Mouse (Mus musculus) myocyte (in vitro differentiated cells): ENCODE results near the gene B4galt1.

Source experiments
- CEBPB ChIP-seq: IDR thresholded peaks from 2 replicates; pipeline ENCODE4 v1.6.1; 2011; ENCODE audit warnings: mild to moderate bottlenecking, moderate library complexity; ENCODE audit not compliant: poor library complexity, insufficient read depth, severe bottlenecking
- E2F4 ChIP-seq: IDR thresholded peaks from one replicate; pipeline ENCODE4 v1.6.1; 2011; ENCODE audit warnings: mild to moderate bottlenecking, control low read depth, moderate library complexity; ENCODE audit not compliant: insufficient read depth
- MAX ChIP-seq: IDR thresholded peaks from one replicate; pipeline ENCODE4 v1.6.1; 2011; ENCODE audit warnings: low read depth, mild to moderate bottlenecking, control low read depth
- MYOD1 ChIP-seq, 3 experiments: IDR thresholded peaks; one replicate each; pipeline ENCODE4 v1.6.1; 2011; ENCODE audit warnings: control low read depth in 2 of 3, low read depth in 2 of 3, mild to moderate bottlenecking in 2 of 3, moderate library complexity in 1 of 3; ENCODE audit not compliant: insufficient read length in 2 of 3, control insufficient read depth in 1 of 3
- MYOG ChIP-seq, 3 experiments: IDR thresholded peaks; one replicate each; pipeline ENCODE4 v1.6.1; 2011; ENCODE audit warnings: control low read depth in 2 of 3, low read depth in 2 of 3, mild to moderate bottlenecking in 2 of 3; ENCODE audit not compliant: insufficient read length in 2 of 3, control insufficient read depth in 1 of 3, insufficient read depth in 1 of 3
- POLR2A ChIP-seq: IDR thresholded peaks from one replicate; pipeline ENCODE4 v1.6.1; 2011; ENCODE audit warnings: low read depth, mild to moderate bottlenecking, control low read depth, moderate library complexity; ENCODE audit not compliant: insufficient read length
- POLR2AphosphoS2 ChIP-seq: IDR thresholded peaks from one replicate; pipeline ENCODE4 v1.6.1; 2011; ENCODE audit warnings: low read depth, control low read depth; ENCODE audit not compliant: insufficient read length
- REST ChIP-seq: IDR thresholded peaks from one replicate; pipeline ENCODE4 v1.6.1; 2011; ENCODE audit warnings: mild to moderate bottlenecking, control low read depth, moderate library complexity; ENCODE audit not compliant: insufficient read depth, insufficient read length
- SRF ChIP-seq: IDR thresholded peaks from one replicate; pipeline ENCODE4 v1.6.1; 2011; ENCODE audit warnings: low read depth; ENCODE audit not compliant: control insufficient read depth, insufficient read length
- TCF12 ChIP-seq: IDR thresholded peaks from one replicate; pipeline ENCODE4 v1.6.1; 2011; ENCODE audit warnings: mild to moderate bottlenecking, control low read depth; ENCODE audit not compliant: poor library complexity, insufficient read depth, severe bottlenecking
- TCF3 ChIP-seq: IDR thresholded peaks from one replicate; pipeline ENCODE4 v1.6.1; 2011; ENCODE audit warnings: low read depth, control low read depth; ENCODE audit not compliant: insufficient read length
- USF1 ChIP-seq: IDR thresholded peaks from one replicate; pipeline ENCODE4 v1.6.1; 2011; ENCODE audit warnings: low read depth, mild to moderate bottlenecking, control low read depth, moderate library complexity

DNA sequence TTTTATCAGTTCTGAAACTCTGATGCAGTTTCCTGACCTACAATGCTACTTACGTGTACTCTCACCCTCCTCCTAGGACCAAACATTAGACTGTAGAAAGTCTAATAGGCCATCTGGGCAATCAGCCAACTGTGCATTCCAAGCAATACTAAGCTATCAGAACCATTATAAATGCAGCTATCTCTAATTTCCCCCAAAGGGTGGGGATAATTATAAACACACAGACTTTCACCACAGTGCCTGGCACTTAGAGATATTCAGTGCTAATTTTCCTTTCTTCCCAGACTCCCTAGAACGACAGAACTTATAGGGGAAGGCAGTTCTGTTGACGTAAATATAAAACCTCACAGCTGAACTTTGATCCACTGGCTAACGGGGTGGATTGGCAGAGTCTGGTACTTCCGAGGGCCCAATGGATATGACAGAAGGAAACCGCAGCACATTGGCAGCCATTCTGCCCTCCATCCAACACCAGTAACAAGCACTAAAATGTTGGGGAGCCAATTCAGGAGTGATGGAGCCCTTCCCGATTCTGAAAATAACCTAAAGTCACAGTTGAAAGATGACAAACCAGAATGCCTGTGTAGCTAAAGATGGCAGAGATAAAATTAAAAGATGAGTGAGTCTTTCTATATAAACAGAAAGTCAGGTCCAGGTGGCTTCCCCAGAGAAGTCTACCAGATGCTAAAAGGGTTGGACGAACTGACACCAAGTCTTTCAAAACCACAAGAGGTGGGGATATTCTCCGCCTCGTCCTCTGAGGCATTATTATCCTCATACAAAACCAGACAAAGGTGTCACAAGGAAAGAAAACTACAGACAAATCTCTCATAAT is 16.1 kb downstream of the B4galt1 start:
- TF ChIP-seq POLR2A (no peak), POLR2AphosphoS2 (no peak), USF1 (no peak), MAX (no peak), E2F4 (no peak), CEBPB (no peak), MYOG (IDR thresholded peaks at IDR 0.05; ENCODE audit: control insufficient read depth in 1 of 3, insufficient read depth in 1 of 3, insufficient read length in 2 of 3, low read depth in 2 of 3) (no peak), MYOD1 (IDR thresholded peaks at IDR 0.05; ENCODE audit: control insufficient read depth in 1 of 3, insufficient read length in 2 of 3, low read depth in 2 of 3) (no peak), TCF12 (no peak), TCF3 (no peak), REST (no peak), SRF (no peak)
